Mouse (Mus musculus): Measurements from ENCODE around the gene Serpina16. TPM values are rescaled to one million over a fixed set of nuclear protein-coding genes. Genes with fewer than 3 reads are reported as not detected.
"Not testable (repeated sequence)": the region's sequence is repeated elsewhere in the genome, so short reads cannot be mapped to it uniquely, and the experiment has no call there.

The Serpina16 gene
- polyA plus RNA-seq, 1 experiment, result not detected

GRCm38 (mm10) chr12:103685386-103685785 is 9.4 kb upstream of the Serpina16 start:
- no peak overlapping the region for H3K27ac ChIP-seq (ENCODE audit: insufficient read depth, low read length)
- no peak for TF ChIP-seq POLR2A (IDR thresholded peaks at IDR 0.05; ENCODE audit: extremely low read depth, insufficient read depth, low read length)
- no peak for TF ChIP-seq CTCF (IDR thresholded peaks at IDR 0.05; ENCODE audit: extremely low read depth, insufficient read depth, low read length)
- no peak overlapping the region for H3K4me3 ChIP-seq (ENCODE audit: insufficient read depth, low read length)
- H3K4me1 ChIP-seq (ENCODE audit: control insufficient read depth, insufficient read depth, low read length), result no peaks in the 10 kb centered on the region

GRCm38 (mm10) chr12:103683775-103684174 is 7.8 kb upstream of the Serpina16 start:
- H3K27ac ChIP-seq (ENCODE audit: insufficient read depth, low read length), result no peak overlapping the region
- TF ChIP-seq CTCF (IDR thresholded peaks at IDR 0.05; ENCODE audit: extremely low read depth, insufficient read depth, low read length) (no peak), POLR2A (IDR thresholded peaks at IDR 0.05; ENCODE audit: extremely low read depth, insufficient read depth, low read length) (no peak)
- no peaks in the 10 kb centered on the region for H3K4me1 ChIP-seq (ENCODE audit: control insufficient read depth, insufficient read depth, low read length)
- no peak overlapping the region for H3K4me3 ChIP-seq (ENCODE audit: insufficient read depth, low read length)

DNA sequence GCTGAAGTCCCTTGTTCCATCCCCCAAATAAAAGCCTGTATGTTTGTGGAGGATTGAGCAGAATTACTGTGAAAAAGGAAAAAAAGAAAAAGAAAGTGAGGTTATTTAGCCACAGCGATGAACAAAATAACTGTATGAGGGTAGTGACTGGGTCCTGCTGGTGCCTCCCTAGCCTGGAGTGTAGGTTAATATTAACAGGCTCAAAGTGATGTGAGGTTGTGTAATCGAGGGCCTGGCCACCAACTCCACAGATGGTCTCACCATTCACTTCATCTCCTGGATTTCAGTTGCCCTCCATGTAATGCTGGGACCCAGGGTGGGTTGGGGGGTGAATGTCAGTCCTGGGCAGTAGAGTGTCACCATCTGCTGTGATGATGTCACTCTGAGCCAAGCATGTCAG is 5.8 kb upstream of the Serpina16 start:
- Histone ChIP-seq H3K4me3 (ENCODE audit: insufficient read depth, low read length) (no peak overlapping the region), H3K27ac (ENCODE audit: insufficient read depth, low read length) (no peak overlapping the region), H3K4me1 (ENCODE audit: control insufficient read depth, insufficient read depth, low read length) (no peaks in the 10 kb centered on the region)
- TF ChIP-seq POLR2A (IDR thresholded peaks at IDR 0.05; ENCODE audit: extremely low read depth, insufficient read depth, low read length) (no peak), CTCF (IDR thresholded peaks at IDR 0.05; ENCODE audit: extremely low read depth, insufficient read depth, low read length) (no peak)

DNA sequence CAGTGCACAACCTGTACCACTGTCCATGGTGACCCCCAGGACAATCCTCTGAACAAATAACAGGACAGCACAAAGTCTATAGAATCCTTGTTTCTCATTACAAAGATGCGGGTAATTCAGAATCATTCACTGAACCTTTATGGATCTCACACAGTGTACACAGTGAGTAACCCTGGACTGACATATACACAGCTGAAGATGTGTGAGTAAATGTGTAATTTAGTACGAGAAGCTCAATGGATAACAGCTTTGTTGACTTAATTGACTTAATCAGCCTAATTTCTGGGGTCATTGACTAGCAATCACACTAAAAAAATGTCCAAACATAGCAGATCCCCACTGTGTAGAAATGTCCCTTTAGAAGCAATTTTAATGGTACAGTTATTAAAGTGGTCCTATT is 5.2 kb upstream of the Serpina16 start:
- no peak overlapping the region for H3K4me3 ChIP-seq (ENCODE audit: insufficient read depth, low read length)
- H3K27ac ChIP-seq (ENCODE audit: insufficient read depth, low read length), result no peak overlapping the region
- no peak for TF ChIP-seq POLR2A (IDR thresholded peaks at IDR 0.05; ENCODE audit: extremely low read depth, insufficient read depth, low read length)
- no peak for TF ChIP-seq CTCF (IDR thresholded peaks at IDR 0.05; ENCODE audit: extremely low read depth, insufficient read depth, low read length)
- H3K4me1 ChIP-seq (ENCODE audit: control insufficient read depth, insufficient read depth, low read length), result no peaks in the 10 kb centered on the region

DNA sequence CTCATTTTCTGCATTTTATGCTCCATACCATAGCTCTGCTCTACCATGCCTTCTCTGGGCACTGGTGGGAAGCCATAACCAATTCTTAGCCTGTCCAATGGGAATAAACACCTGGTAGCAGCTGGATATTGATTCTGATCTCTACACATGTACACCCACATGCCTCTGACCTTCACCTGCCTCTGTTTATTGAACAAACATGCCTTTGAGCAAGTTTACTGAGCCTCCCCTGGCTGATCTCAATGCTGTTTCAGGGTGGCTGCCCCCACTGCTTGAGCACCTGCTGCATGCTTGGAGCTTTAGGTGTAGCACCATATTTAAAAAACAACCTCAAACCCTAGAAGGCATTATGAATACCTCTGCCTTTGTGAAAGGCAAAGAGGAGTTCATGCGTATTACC is 3.9 kb upstream of the Serpina16 start:
- not testable (repeated sequence) for H3K27ac ChIP-seq (ENCODE audit: insufficient read depth, low read length); H3K4me3 ChIP-seq (ENCODE audit: insufficient read depth, low read length); H3K4me1 ChIP-seq (ENCODE audit: control insufficient read depth, insufficient read depth, low read length)

DNA sequence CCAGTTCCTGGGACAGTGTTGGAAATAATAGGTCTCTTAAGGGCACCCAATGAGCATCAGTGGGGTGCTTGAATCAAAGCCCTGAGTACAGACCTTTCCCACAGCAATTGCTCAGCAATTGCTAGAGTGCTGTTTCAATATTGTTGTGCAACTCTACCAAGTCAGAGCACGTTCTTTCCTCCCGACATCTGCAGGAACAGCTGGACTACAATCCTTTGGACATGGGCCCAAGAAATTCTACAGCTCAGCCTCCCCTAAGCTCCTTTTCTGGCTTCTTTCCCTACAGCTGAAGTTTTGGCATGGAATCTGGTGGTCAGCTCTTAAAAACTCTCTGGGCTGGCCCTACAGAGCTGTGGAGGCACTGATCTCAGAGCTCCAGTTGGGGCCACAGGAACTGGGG is 2.8 kb downstream of the Serpina16 start:
- TF ChIP-seq POLR2A (IDR thresholded peaks at IDR 0.05; ENCODE audit: extremely low read depth, insufficient read depth, low read length), result no peak
- no peak for TF ChIP-seq CTCF (IDR thresholded peaks at IDR 0.05; ENCODE audit: extremely low read depth, insufficient read depth, low read length)
- H3K4me1 ChIP-seq (ENCODE audit: control insufficient read depth, insufficient read depth, low read length), result no peaks in the 10 kb centered on the region; the same call in 1 of the 2 replicates
- H3K27ac ChIP-seq (ENCODE audit: insufficient read depth, low read length), result no peak overlapping the region
- H3K4me3 ChIP-seq (ENCODE audit: insufficient read depth, low read length), result no peak overlapping the region

GRCm38 (mm10) chr12:103671483-103671882 is 4.5 kb downstream of the Serpina16 start:
- Histone ChIP-seq H3K4me3 (ENCODE audit: insufficient read depth, low read length) (no peak overlapping the region), H3K4me1 (ENCODE audit: control insufficient read depth, insufficient read depth, low read length) (no peaks in the 10 kb centered on the region; the same call in 1 of the 2 replicates), H3K27ac (ENCODE audit: insufficient read depth, low read length) (no peak overlapping the region)
- TF ChIP-seq POLR2A (IDR thresholded peaks at IDR 0.05; ENCODE audit: extremely low read depth, insufficient read depth, low read length), result no peak
- TF ChIP-seq CTCF (IDR thresholded peaks at IDR 0.05; ENCODE audit: extremely low read depth, insufficient read depth, low read length), result no peak

DNA sequence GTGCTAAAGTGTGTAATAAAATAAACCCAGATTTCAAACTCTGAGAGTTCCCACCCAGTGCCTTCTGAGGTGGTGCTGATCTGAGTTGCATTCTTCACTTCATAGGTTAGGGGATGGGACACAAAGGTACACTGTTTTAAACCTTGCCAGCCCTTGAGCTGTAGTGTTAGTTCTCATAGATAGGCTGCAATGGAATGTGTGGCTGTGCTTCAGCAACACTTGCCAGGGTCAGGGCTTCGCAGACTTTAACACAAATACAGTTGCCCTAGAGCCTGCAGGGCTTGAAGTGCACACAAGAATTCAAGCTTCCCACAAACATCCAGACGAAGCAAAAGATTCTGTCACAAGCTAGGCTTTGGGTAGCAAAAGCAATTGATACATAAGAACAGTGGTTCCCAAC is 5.0 kb downstream of the Serpina16 start:
- Histone ChIP-seq H3K4me3 (ENCODE audit: insufficient read depth, low read length) (no peak overlapping the region), H3K4me1 (ENCODE audit: control insufficient read depth, insufficient read depth, low read length) (no peaks in the 10 kb centered on the region; the same call in 1 of the 2 replicates), H3K27ac (ENCODE audit: insufficient read depth, low read length) (no peak overlapping the region)
- TF ChIP-seq POLR2A (IDR thresholded peaks at IDR 0.05; ENCODE audit: extremely low read depth, insufficient read depth, low read length) (no peak), CTCF (IDR thresholded peaks at IDR 0.05; ENCODE audit: extremely low read depth, insufficient read depth, low read length) (no peak)

GRCm38 (mm10) chr12:103670344-103670743 is 5.6 kb downstream of the Serpina16 start:
- TF ChIP-seq POLR2A (IDR thresholded peaks at IDR 0.05; ENCODE audit: extremely low read depth, insufficient read depth, low read length), result no peak
- TF ChIP-seq CTCF (IDR thresholded peaks at IDR 0.05; ENCODE audit: extremely low read depth, insufficient read depth, low read length), result no peak
- H3K4me1 ChIP-seq (ENCODE audit: control insufficient read depth, insufficient read depth, low read length), result no peaks in the 10 kb centered on the region; the same call in 1 of the 2 replicates
- H3K4me3 ChIP-seq (ENCODE audit: insufficient read depth, low read length), result no peak overlapping the region
- no peak overlapping the region for H3K27ac ChIP-seq (ENCODE audit: insufficient read depth, low read length)

GRCm38 (mm10) chr12:103665286-103665685 is 10.7 kb downstream of the Serpina16 start:
- Histone ChIP-seq H3K4me1 (ENCODE audit: control insufficient read depth, insufficient read depth, low read length) (no peaks in the 10 kb centered on the region; the same call in 1 of the 2 replicates), H3K27ac (ENCODE audit: insufficient read depth, low read length) (no peak overlapping the region), H3K4me3 (ENCODE audit: insufficient read depth, low read length) (no peak overlapping the region)
- TF ChIP-seq POLR2A (IDR thresholded peaks at IDR 0.05; ENCODE audit: extremely low read depth, insufficient read depth, low read length) (no peak), CTCF (IDR thresholded peaks at IDR 0.05; ENCODE audit: extremely low read depth, insufficient read depth, low read length) (no peak)

GRCm38 (mm10) chr12:103662053-103662452 is 13.9 kb downstream of the Serpina16 start:
- not testable (repeated sequence) for H3K4me3 ChIP-seq (ENCODE audit: insufficient read depth, low read length); H3K4me1 ChIP-seq (ENCODE audit: control insufficient read depth, insufficient read depth, low read length); H3K27ac ChIP-seq (ENCODE audit: insufficient read depth, low read length)
